16 mouse cellular contexts compared by ENCODE assay signal in the genomic region with DNA sequence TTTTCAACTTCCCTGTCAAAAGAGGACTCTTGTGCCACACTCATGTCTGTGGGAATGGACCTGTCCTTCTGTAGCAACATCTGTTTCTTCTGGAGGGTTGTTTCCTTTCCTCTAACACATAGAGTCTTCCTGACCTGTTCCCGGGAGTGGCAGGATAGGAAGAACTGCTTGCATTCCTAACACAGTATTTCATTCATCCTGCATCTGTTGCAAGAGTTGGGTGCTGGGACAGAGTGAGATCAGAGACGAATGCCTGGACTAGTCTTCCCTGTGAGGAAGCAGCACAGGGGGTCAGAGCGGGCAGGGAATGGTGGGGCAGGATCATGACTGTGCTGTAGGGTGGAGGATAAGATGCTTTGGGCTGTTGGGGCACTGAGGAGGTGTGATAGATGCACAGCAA. TPM values are rescaled to one million over a fixed set of nuclear protein-coding genes. Genes with fewer than 3 reads are reported as not detected.
A peak's percentile ranks its signal among the peaks of the same experiment; 100 is the strongest.
DNase-seq lines count a peak whose midpoint lies in the region; ATAC-seq and TF ChIP-seq lines count a peak whose summit lies in the region.
"Had no signal": no experiment of that assay in that cellular context is flagged by ENCODE, and none has a peak within 500 bp of the region (broad histone marks: within the 10 kb centered on the region; RNA-seq: fewer than 3 reads in every experiment).

No protein-coding gene starts in this region.

- H3K27me3 ChIP-seq in intestine, embryonic 15.5 days (replicated peaks): no peaks in the 10 kb centered on the region
- H3K27me3 ChIP-seq in intestine, postnatal 0 days (replicated peaks; ENCODE audit: control insufficient read depth, insufficient read depth, low read length): no peaks in the 10 kb centered on the region
- H3K27me3 ChIP-seq in neural tube, embryonic 12.5 days (replicated peaks): 0 out of 2 replicates have a peak, but pooled peaks cover 2% of the 10 kb centered on the region
- H3K27me3 ChIP-seq in neural tube, embryonic 15.5 days (replicated peaks): no peaks in the 10 kb centered on the region

- DNase-seq in neural tube, embryonic 10.5 days (ENCODE audit: extremely low spot score, low spot score): no peak
- peak; percentile 40 for DNase-seq in fibroblast of lung, adult 2 months (ENCODE audit: low read depth)
- no peak for DNase-seq in spleen, postnatal 4 days (ENCODE audit: low spot score in 2 of 2)
- no peak for DNase-seq in adrenal gland, adult 18-20 months (ENCODE audit: low spot score in 2 of 2)
- DNase-seq: adrenal gland, adult 2 months; cerebellum, adult 18-20 months; gastrocnemius, postnatal 14 days; kidney, adult 11 months; layer of hippocampus, adult 9-11 months; lung, adult 2 months; thymus, postnatal 4 days had no signal

- H3K9me3 ChIP-seq in intestine, embryonic 15.5 days: no peaks in the 10 kb centered on the region
- H3K9me3 ChIP-seq in intestine, postnatal 0 days (ENCODE audit: control insufficient read depth): no peaks in the 10 kb centered on the region
- no peaks in the 10 kb centered on the region for H3K9me3 ChIP-seq in neural tube, embryonic 12.5 days
- H3K9me3 ChIP-seq in neural tube, embryonic 15.5 days (replicated peaks): no peaks in the 10 kb centered on the region
- H3K9me3 ChIP-seq: heart, embryonic 10.5 days had no signal

- no peak overlapping the region for H3K4me3 ChIP-seq in intestine, embryonic 15.5 days (replicated peaks)
- H3K4me3 ChIP-seq in intestine, postnatal 0 days (ENCODE audit: low read depth, low read length): no peak overlapping the region
- H3K4me3 ChIP-seq in neural tube, embryonic 12.5 days: no peak overlapping the region
- no peak overlapping the region for H3K4me3 ChIP-seq in neural tube, embryonic 15.5 days (replicated peaks)
- H3K4me3 ChIP-seq: heart, embryonic 10.5 days had no signal

- no peaks in the 10 kb centered on the region for H3K36me3 ChIP-seq in intestine, embryonic 15.5 days
- no peaks in the 10 kb centered on the region; the same call in 1 of the 2 replicates for H3K36me3 ChIP-seq in intestine, postnatal 0 days (ENCODE audit: control insufficient read depth, insufficient read depth)
- H3K36me3 ChIP-seq in neural tube, embryonic 12.5 days: no peaks in the 10 kb centered on the region
- H3K36me3 ChIP-seq in neural tube, embryonic 15.5 days: no peaks in the 10 kb centered on the region
- H3K36me3 ChIP-seq: heart, embryonic 10.5 days had no signal

- H3K27ac ChIP-seq in intestine, embryonic 15.5 days: peak overlapping the region; percentile 32; the same call in 1 of the 2 replicates
- H3K27ac ChIP-seq in intestine, postnatal 0 days (ENCODE audit: low read depth, low read length): no peak overlapping the region
- H3K27ac ChIP-seq in neural tube, embryonic 12.5 days: peak overlapping the region; percentile 33; the same call in 1 of the 2 replicates
- H3K27ac ChIP-seq in neural tube, embryonic 15.5 days (replicated peaks): peak overlapping the region; percentile 48; the same call in 1 of the 2 replicates
- H3K27ac ChIP-seq: heart, embryonic 10.5 days had no signal

- no peak overlapping the region for H3K9ac ChIP-seq in intestine, embryonic 15.5 days
- no peak overlapping the region for H3K9ac ChIP-seq in intestine, postnatal 0 days (ENCODE audit: low read depth, low read length)
- 0 out of 2 replicates have a peak overlapping the region, but pooled peaks have one; percentile 19 for H3K9ac ChIP-seq in neural tube, embryonic 12.5 days
- H3K9ac ChIP-seq in neural tube, embryonic 15.5 days (replicated peaks): no peak overlapping the region

- peaks cover 29% of the 10 kb centered on the region for H3K4me1 ChIP-seq in intestine, embryonic 15.5 days (replicated peaks)
- H3K4me1 ChIP-seq in intestine, postnatal 0 days (replicated peaks; ENCODE audit: control insufficient read depth, insufficient read depth, low read length): no peaks in the 10 kb centered on the region
- peaks cover 71% of the 10 kb centered on the region for H3K4me1 ChIP-seq in neural tube, embryonic 12.5 days
- H3K4me1 ChIP-seq in neural tube, embryonic 15.5 days: peaks cover 79% of the 10 kb centered on the region

- WGBS in intestine, embryonic 15.5 days: 46% methylated on average over 3 of the region's 3 CpGs
- 60% methylated on average over 3 of the region's 3 CpGs for WGBS in intestine, postnatal 0 days
- WGBS in neural tube, embryonic 12.5 days: 48% methylated on average over 3 of the region's 3 CpGs
- 44% methylated on average over 3 of the region's 3 CpGs for WGBS in neural tube, embryonic 15.5 days

- H3K4me2 ChIP-seq in intestine, embryonic 15.5 days (replicated peaks): no peak overlapping the region
- no peak overlapping the region for H3K4me2 ChIP-seq in intestine, postnatal 0 days (replicated peaks; ENCODE audit: low read depth)
- H3K4me2 ChIP-seq in neural tube, embryonic 12.5 days (replicated peaks): peak overlapping the region; percentile 16
- H3K4me2 ChIP-seq in neural tube, embryonic 15.5 days: no peak overlapping the region

- peak; percentile 21; the same call in 1 of the 2 replicates for ATAC-seq in intestine, embryonic 15.5 days
- ATAC-seq in intestine, postnatal 0 days: no peak
- ATAC-seq in neural tube, embryonic 12.5 days (ENCODE audit: low FRiP score, low read depth): no peak
- ATAC-seq in neural tube, embryonic 15.5 days (ENCODE audit: low FRiP score): no peak

- no peak for TF ChIP-seq CTCF in intestine, postnatal 0 days (IDR thresholded peaks at IDR 0.05; ENCODE audit: low read depth)

RNA-seq across cellular contexts. Expression of a gene that starts 20.2 kb away (rescaled TPM):
- polyA plus RNA-seq in intestine, embryonic 15.5 days (2015; fragmentation: Nextera tagmentation; extraction: Ambion mirVana): 81.9 and 85.5 TPM in 2 replicates
- polyA plus RNA-seq in intestine, postnatal 0 days (2015; fragmentation: Nextera tagmentation; extraction: Ambion mirVana): 34.5 and 36.5 TPM in 2 replicates
- polyA plus RNA-seq in neural tube, embryonic 12.5 days (2016; fragmentation: Nextera tagmentation; extraction: Ambion mirVana): 120 and 123 TPM in 2 replicates
- polyA plus RNA-seq in neural tube, embryonic 15.5 days (2015; fragmentation: Nextera tagmentation; extraction: Ambion mirVana): 100 and 102 TPM in 2 replicates
- total RNA-seq in adrenal gland, adult 18-20 months (2021): 10 to 100 TPM; 59.5 to 60.2 TPM

RNA-seq across cellular contexts. Expression of a gene that starts 20.8 kb away (rescaled TPM):
- polyA plus RNA-seq in intestine, embryonic 15.5 days (2015; fragmentation: Nextera tagmentation; extraction: Ambion mirVana): 5.7 and 8.3 TPM in 2 replicates
- 2.7 and 2.9 TPM in 2 replicates for polyA plus RNA-seq in intestine, postnatal 0 days (2015; fragmentation: Nextera tagmentation; extraction: Ambion mirVana)
- 7.0 and 9.8 TPM in 2 replicates for polyA plus RNA-seq in neural tube, embryonic 12.5 days (2016; fragmentation: Nextera tagmentation; extraction: Ambion mirVana)
- polyA plus RNA-seq in neural tube, embryonic 15.5 days (2015; fragmentation: Nextera tagmentation; extraction: Ambion mirVana): 7.4 and 7.6 TPM in 2 replicates
- total RNA-seq in adrenal gland, adult 18-20 months (2021): 1 to 10 TPM; 5.0 to 5.7 TPM
